Mouse (Mus musculus) thymus, postnatal 14 days (tissue): ENCODE measurements at regions not wholly inside any gene's neighbourhood (a gene's known extent, or its start where the extent isn't known, plus 50 kb on each side); places are given as distances from the start of the nearest gene placed in this dataset.

Experiments used
- DNase-seq: peaks from one replicate; pipeline ENCODE4 v3.0.0; 2021

- no peak for DNase-seq
These were observed 76.9 kb downstream of the Pxdc1 start for GRCm38 (mm10) chr13:34576392-34576791.

GRCm38 (mm10) chr13:34575997-34576314 is 77.3 kb downstream of the Pxdc1 start:
- peak; percentile 6 for DNase-seq

GRCm38 (mm10) chr13:34575179-34575996 is 77.9 kb downstream of the Pxdc1 start:
- DNase-seq, result no peak

GRCm38 (mm10) chr13:34569312-34569711 is 84.0 kb downstream of the Pxdc1 start:
- no peak for DNase-seq

GRCm38 (mm10) chr13:34566687-34567086 is 86.6 kb downstream of the Pxdc1 start:
- no peak for DNase-seq

- no peak for DNase-seq
These were observed 103.0 kb downstream of the Pxdc1 start for GRCm38 (mm10) chr13:34550130-34550884.

- no peak for DNase-seq
These were observed 112.6 kb downstream of the Pxdc1 start for GRCm38 (mm10) chr13:34540646-34541045.

- peak; percentile 6 for DNase-seq
These were observed 119.4 kb downstream of the Pxdc1 start for GRCm38 (mm10) chr13:34533896-34534295.

GRCm38 (mm10) chr13:34511332-34511731 is 142.0 kb downstream of the Pxdc1 start:
- DNase-seq, result no peak

- peak; percentile 7 for DNase-seq
These were observed 146.1 kb downstream of the Pxdc1 start for GRCm38 (mm10) chr13:34507224-34507623.

GRCm38 (mm10) chr13:34505861-34506260 is 147.4 kb downstream of the Pxdc1 start:
- no peak for DNase-seq

GRCm38 (mm10) chr13:34504879-34505278 is 148.4 kb downstream of the Pxdc1 start:
- DNase-seq, result no peak

- DNase-seq, result no peak
These were observed 153.9 kb upstream of the Slc22a23 start for GRCm38 (mm10) chr13:34498910-34499309.

- no peak for DNase-seq
These were observed 152.7 kb upstream of the Slc22a23 start for GRCm38 (mm10) chr13:34497667-34498066.

- DNase-seq, result no peak
These were observed 139.8 kb upstream of the Slc22a23 start for GRCm38 (mm10) chr13:34484831-34485230.

GRCm38 (mm10) chr13:34481461-34481860 is 136.5 kb upstream of the Slc22a23 start:
- DNase-seq, result no peak

GRCm38 (mm10) chr13:34470410-34470809 is 125.4 kb upstream of the Slc22a23 start:
- DNase-seq, result peak; percentile 29

GRCm38 (mm10) chr13:34469568-34469967 is 124.6 kb upstream of the Slc22a23 start:
- DNase-seq, result no peak

- DNase-seq, result no peak
These were observed 123.3 kb upstream of the Slc22a23 start for GRCm38 (mm10) chr13:34468132-34468748.

- no peak for DNase-seq
These were observed 121.0 kb upstream of the Slc22a23 start for GRCm38 (mm10) chr13:34465862-34466430.

GRCm38 (mm10) chr13:34465456-34465855 is 120.5 kb upstream of the Slc22a23 start:
- DNase-seq, result no peak

GRCm38 (mm10) chr13:34464221-34464620 is 119.2 kb upstream of the Slc22a23 start:
- no peak for DNase-seq

- DNase-seq, result no peak
These were observed 118.0 kb upstream of the Slc22a23 start for GRCm38 (mm10) chr13:34462808-34463511.
